9 mouse cellular contexts compared by ENCODE assay signal in genomic region chr4:94746387-94746811, GRCm38 (mm10). TPM values are rescaled to one million over a fixed set of nuclear protein-coding genes. Genes with fewer than 3 reads are reported as not detected.
A peak's percentile ranks its signal among the peaks of the same experiment; 100 is the strongest.
DNase-seq lines count a peak whose midpoint lies in the region; ATAC-seq and TF ChIP-seq lines count a peak whose summit lies in the region.
"Had no signal": no experiment of that assay in that cellular context is flagged by ENCODE, and none has a peak within 500 bp of the region (broad histone marks: within the 10 kb centered on the region; RNA-seq: fewer than 3 reads in every experiment).

No protein-coding gene starts in this region.

- peak; percentile 72; the same call in 1 of the 2 replicates for TF ChIP-seq EP300 in heart, postnatal 0 days (IDR thresholded peaks at IDR 0.05; ENCODE audit: low read depth)

- no peaks in the 10 kb centered on the region for H3K36me3 ChIP-seq in midbrain, embryonic 12.5 days
- H3K36me3 ChIP-seq in midbrain, embryonic 15.5 days (replicated peaks) = no peaks in the 10 kb centered on the region
- H3K36me3 ChIP-seq in heart, postnatal 0 days (replicated peaks; ENCODE audit: control insufficient read depth, insufficient read depth, low read length) = no peaks in the 10 kb centered on the region
- no peaks in the 10 kb centered on the region for H3K36me3 ChIP-seq in liver, adult 2 months (ENCODE audit: control insufficient read depth, insufficient read depth, low read length)
- H3K36me3 ChIP-seq in stomach, embryonic 16.5 days (ENCODE audit: control insufficient read depth, insufficient read depth, low read length) = no peaks in the 10 kb centered on the region
- H3K36me3 ChIP-seq: G1E had no signal

- no peak overlapping the region for H3K4me3 ChIP-seq in midbrain, embryonic 12.5 days
- no peak overlapping the region for H3K4me3 ChIP-seq in midbrain, embryonic 15.5 days
- no peak overlapping the region for H3K4me3 ChIP-seq in heart, postnatal 0 days (ENCODE audit: low read depth, low read length)
- no peak overlapping the region for H3K4me3 ChIP-seq in liver, adult 2 months (ENCODE audit: insufficient read depth, low read depth, low read length)
- no peak overlapping the region for H3K4me3 ChIP-seq in stomach, embryonic 16.5 days (replicated peaks; ENCODE audit: low read length)

- H3K79me2 ChIP-seq in liver, adult 2 months (ENCODE audit: control insufficient read depth, insufficient read depth, low read length) = no peaks in the 10 kb centered on the region

- no peak for TF ChIP-seq CTCF in heart, postnatal 0 days (IDR thresholded peaks at IDR 0.05; ENCODE audit: low read depth)
- no peak for TF ChIP-seq CTCF in liver, adult 2 months (IDR thresholded peaks at IDR 0.05; ENCODE audit: low read depth, low read length)

- no peaks in the 10 kb centered on the region for H3K27me3 ChIP-seq in midbrain, embryonic 12.5 days
- H3K27me3 ChIP-seq in midbrain, embryonic 15.5 days (replicated peaks) = no peaks in the 10 kb centered on the region
- no peaks in the 10 kb centered on the region for H3K27me3 ChIP-seq in heart, postnatal 0 days (ENCODE audit: control insufficient read depth, insufficient read depth, low read length)
- no peaks in the 10 kb centered on the region for H3K27me3 ChIP-seq in liver, adult 2 months (ENCODE audit: control insufficient read depth, insufficient read depth, low read length)
- no peaks in the 10 kb centered on the region for H3K27me3 ChIP-seq in stomach, embryonic 16.5 days (ENCODE audit: control insufficient read depth, insufficient read depth, low read length)

- peak; percentile 87 for DNase-seq in heart, postnatal 0 days (ENCODE audit: low spot score)
- DNase-seq in liver, adult 2 months (ENCODE audit: extremely low read depth, low read depth, low spot score) = peak; percentile 19
- DNase-seq in neural tube, embryonic 10.5 days (ENCODE audit: extremely low spot score, low spot score) = no peak
- DNase-seq in urinary bladder, postnatal 10 days (ENCODE audit: low spot score) = no peak
- DNase-seq in left cerebral cortex, postnatal 36 days (ENCODE audit: low spot score in 2 of 2) = no peak

- peaks cover 4% of the 10 kb centered on the region; the same call in 1 of the 2 replicates for H3K4me1 ChIP-seq in midbrain, embryonic 12.5 days
- H3K4me1 ChIP-seq in midbrain, embryonic 15.5 days = no peaks in the 10 kb centered on the region
- H3K4me1 ChIP-seq in heart, postnatal 0 days (ENCODE audit: control insufficient read depth, insufficient read depth) = peaks cover 37% of the 10 kb centered on the region
- no peaks in the 10 kb centered on the region; the same call in 1 of the 2 replicates for H3K4me1 ChIP-seq in liver, adult 2 months (ENCODE audit: control insufficient read depth, insufficient read depth, low read length)
- peaks cover 3% of the 10 kb centered on the region; the same call in 1 of the 2 replicates for H3K4me1 ChIP-seq in stomach, embryonic 16.5 days (ENCODE audit: control insufficient read depth, insufficient read depth, low read length)

- peak; percentile 59 for ATAC-seq in midbrain, embryonic 12.5 days (ENCODE audit: low FRiP score, low read depth)
- ATAC-seq in midbrain, embryonic 15.5 days (replicated peaks) = no peak
- ATAC-seq in heart, postnatal 0 days (ENCODE audit: insufficient read depth, low read depth) = peak; percentile 86
- peak; percentile 89 for ATAC-seq in stomach, embryonic 16.5 days (ENCODE audit: insufficient read depth, low FRiP score)

- no peak for TF ChIP-seq POLR2A in liver, adult 2 months (IDR thresholded peaks at IDR 0.05; ENCODE audit: extremely low read depth, insufficient read depth, low read length)

- no peak overlapping the region for H3K4me2 ChIP-seq in midbrain, embryonic 12.5 days (replicated peaks)
- no peak overlapping the region for H3K4me2 ChIP-seq in midbrain, embryonic 15.5 days
- H3K4me2 ChIP-seq in heart, postnatal 0 days (ENCODE audit: low read depth, low read length) = peak overlapping the region; percentile 15; the same call in 1 of the 2 replicates
- no peak overlapping the region for H3K4me2 ChIP-seq in stomach, embryonic 16.5 days (ENCODE audit: low read depth, low read length)

- 50% methylated on average over 7 of the region's 7 CpGs for WGBS in midbrain, embryonic 12.5 days
- 41% methylated on average over 7 of the region's 7 CpGs for WGBS in midbrain, embryonic 15.5 days
- 25% methylated on average over 7 of the region's 7 CpGs for WGBS in heart, postnatal 0 days
- 37% methylated on average over 7 of the region's 7 CpGs for WGBS in liver, adult 2 months
- 48% methylated on average over 7 of the region's 7 CpGs for WGBS in stomach, embryonic 16.5 days

- H3K9me3 ChIP-seq in midbrain, embryonic 12.5 days = no peaks in the 10 kb centered on the region
- H3K9me3 ChIP-seq in midbrain, embryonic 15.5 days = no peaks in the 10 kb centered on the region
- H3K9me3 ChIP-seq in heart, postnatal 0 days (replicated peaks; ENCODE audit: control insufficient read depth, low read length) = no peaks in the 10 kb centered on the region
- H3K9me3 ChIP-seq in stomach, embryonic 16.5 days (replicated peaks; ENCODE audit: control insufficient read depth, low read length) = no peaks in the 10 kb centered on the region
- H3K9me3 ChIP-seq: G1E had no signal

- no peak overlapping the region for H3K27ac ChIP-seq in midbrain, embryonic 12.5 days (replicated peaks)
- H3K27ac ChIP-seq in midbrain, embryonic 15.5 days = no peak overlapping the region
- peak overlapping the region; percentile 71 for H3K27ac ChIP-seq in heart, postnatal 0 days (ENCODE audit: low read depth)
- H3K27ac ChIP-seq in liver, adult 2 months (replicated peaks; ENCODE audit: insufficient read depth, low read depth, low read length) = peak overlapping the region; percentile 47
- peak overlapping the region; percentile 65 for H3K27ac ChIP-seq in stomach, embryonic 16.5 days (ENCODE audit: low read length)

- no peak overlapping the region for H3K9ac ChIP-seq in midbrain, embryonic 12.5 days (replicated peaks)
- no peak overlapping the region for H3K9ac ChIP-seq in midbrain, embryonic 15.5 days
- no peak overlapping the region for H3K9ac ChIP-seq in heart, postnatal 0 days (replicated peaks; ENCODE audit: low read depth, low read length)
- no peak overlapping the region for H3K9ac ChIP-seq in liver, adult 2 months (ENCODE audit: low read depth, low read length)
- H3K9ac ChIP-seq in stomach, embryonic 16.5 days (ENCODE audit: low read length) = no peak overlapping the region

- intact Hi-C loops in left cerebral cortex, postnatal 36 days (cut with DNase I) = no loop called here

RNA-seq across cellular contexts. Expression of gene Tek, which starts 7.3 kb away (rescaled TPM):
- polyA plus RNA-seq in midbrain, embryonic 12.5 days (2016; fragmentation: Nextera tagmentation; extraction: Ambion mirVana) = 8.6 and 10.1 TPM in 2 replicates
- 8.8 and 9.5 TPM in 2 replicates for polyA plus RNA-seq in midbrain, embryonic 15.5 days (2015; fragmentation: Nextera tagmentation; extraction: Ambion mirVana)
- 36.4 and 40.0 TPM in 2 replicates for total RNA-seq in heart, postnatal 0 days (2014; rRNA removed; ENCODE audit: low replicate concordance)
- polyA plus RNA-seq in heart, postnatal 0 days (2015; fragmentation: Nextera tagmentation; extraction: Ambion mirVana) = 27.1 and 27.7 TPM in 2 replicates
- 12.7 and 15.0 TPM in 2 replicates for total RNA-seq in liver, adult 2 months (2014; rRNA removed)
- polyA plus RNA-seq in liver, adult 2 months (2012; rRNA removed) = 1.9 and 2.3 TPM in 2 replicates
- polyA plus RNA-seq in stomach, embryonic 16.5 days (2015; fragmentation: Nextera tagmentation; extraction: Ambion mirVana) = 15.2 and 15.9 TPM in 2 replicates
- 1 to 10 TPM; 8.3 to 8.7 TPM for total RNA-seq in left cerebral cortex, postnatal 36 days (2021)
- polyA plus RNA-seq: G1E had no signal

Comparison
In these comparisons a context has a peak if more than half of its experiments do, and no peak if none do; other contexts are left out.
1. H3K27ac ChIP-seq: peak in heart, postnatal 0 days (single experiment), liver, adult 2 months (single experiment) and stomach, embryonic 16.5 days (single experiment); none in midbrain, embryonic 12.5 days (single experiment) and midbrain, embryonic 15.5 days (single experiment).
2. DNase-seq: peak in heart, postnatal 0 days (single experiment) and liver, adult 2 months (single experiment); none in neural tube, embryonic 10.5 days (single experiment), urinary bladder, postnatal 10 days (single experiment) and left cerebral cortex, postnatal 36 days (0 of 2).